Comparison of ENCODE assay signal across 8 mouse cellular contexts in the genomic region with DNA sequence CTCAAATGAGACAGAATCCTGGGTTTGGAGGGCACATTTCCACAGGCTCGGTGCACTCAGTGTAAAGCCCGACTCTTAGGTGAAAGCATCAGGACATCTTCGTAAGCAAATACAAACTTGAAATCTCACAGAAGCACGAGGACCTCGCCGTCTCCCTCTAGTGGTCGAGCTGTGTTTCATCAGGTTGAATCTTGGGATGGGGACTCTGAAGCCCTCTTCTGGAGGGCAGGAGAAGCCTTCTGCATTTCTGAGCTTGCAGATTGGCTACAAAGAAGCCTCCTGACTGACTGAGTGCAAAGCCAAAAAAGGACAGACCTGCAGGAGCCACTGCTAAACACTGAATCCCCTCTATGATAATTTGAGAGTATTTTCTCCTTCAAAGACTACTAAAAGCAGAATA. TPM values are rescaled to one million over a fixed set of nuclear protein-coding genes. Genes with fewer than 3 reads are reported as not detected.
DNase-seq lines count a peak whose midpoint lies in the region; ATAC-seq and TF ChIP-seq lines count a peak whose summit lies in the region.

No protein-coding gene starts in this region.

- no peak overlapping the region for H3K4me3 ChIP-seq in hindbrain, embryonic 10.5 days
- no peak overlapping the region for H3K4me3 ChIP-seq in hindbrain, embryonic 16.5 days (ENCODE audit: low read length)
- no peak overlapping the region for H3K4me3 ChIP-seq in bone marrow, adult 2 months (replicated peaks; ENCODE audit: control insufficient read depth, low read depth, low read length)
- no peak overlapping the region for H3K4me3 ChIP-seq in embryonic fibroblast, embryonic 13.5 days (ENCODE audit: insufficient read depth, low read length)
- no peak overlapping the region for H3K4me3 ChIP-seq in left cerebral cortex, adult 2 months

- intact Hi-C loops in heart, postnatal 14 days (cut with DNase I) = loop anchor here (5.0 kb wide), 2 partner anchors 68 to 332 kb away; no protein-coding TSS in a partner anchor
- intact Hi-C loops in left cerebral cortex, adult 2 months (cut with DNase I) = loop anchor here (2.0 to 5.0 kb wide), 3 partner anchors 68 to 334 kb away; no protein-coding TSS in a partner anchor

- H3K27me3 ChIP-seq in hindbrain, embryonic 10.5 days (ENCODE audit: insufficient read depth, poor library complexity, severe bottlenecking) = no peaks in the 10 kb centered on the region
- no peaks in the 10 kb centered on the region for H3K27me3 ChIP-seq in hindbrain, embryonic 16.5 days (replicated peaks; ENCODE audit: control insufficient read depth, insufficient read depth, low read length)

- H3K27ac ChIP-seq in hindbrain, embryonic 10.5 days = no peak overlapping the region
- H3K27ac ChIP-seq in hindbrain, embryonic 16.5 days (ENCODE audit: low read depth, low read length) = no peak overlapping the region
- H3K27ac ChIP-seq in bone marrow, adult 2 months (ENCODE audit: control insufficient read depth, insufficient read depth, low read depth, low read length, poor library complexity) = no peak overlapping the region
- H3K27ac ChIP-seq in embryonic fibroblast, embryonic 13.5 days (ENCODE audit: insufficient read depth, low read length) = no peak overlapping the region
- no peak overlapping the region for H3K27ac ChIP-seq in left cerebral cortex, adult 2 months

- no peak overlapping the region for H3K9ac ChIP-seq in hindbrain, embryonic 16.5 days (ENCODE audit: low read depth, low read length)

- WGBS in hindbrain, embryonic 10.5 days = 8% methylated on average over 7 of the region's 7 CpGs
- WGBS in hindbrain, embryonic 16.5 days = 7% methylated on average over 7 of the region's 7 CpGs
- 1% methylated on average over 7 of the region's 7 CpGs for WGBS in bone marrow, adult 2 months

- H3K4me1 ChIP-seq in hindbrain, embryonic 10.5 days (replicated peaks) = no peaks in the 10 kb centered on the region
- no peaks in the 10 kb centered on the region for H3K4me1 ChIP-seq in hindbrain, embryonic 16.5 days (ENCODE audit: control insufficient read depth, insufficient read depth, low read depth, low read length)
- no peaks in the 10 kb centered on the region for H3K4me1 ChIP-seq in bone marrow, adult 2 months (ENCODE audit: control insufficient read depth, insufficient read depth, low read length)
- no peaks in the 10 kb centered on the region for H3K4me1 ChIP-seq in embryonic fibroblast, embryonic 13.5 days (ENCODE audit: control insufficient read depth, insufficient read depth, low read length)

- no peaks in the 10 kb centered on the region for H3K9me3 ChIP-seq in hindbrain, embryonic 10.5 days
- H3K9me3 ChIP-seq in hindbrain, embryonic 16.5 days (ENCODE audit: control insufficient read depth, low read length) = no peaks in the 10 kb centered on the region

- H3K36me3 ChIP-seq in hindbrain, embryonic 10.5 days = no peaks in the 10 kb centered on the region
- no peaks in the 10 kb centered on the region for H3K36me3 ChIP-seq in hindbrain, embryonic 16.5 days (ENCODE audit: control insufficient read depth, insufficient read depth, low read length)

- DNase-seq in hindbrain, embryonic 10.5 days (ENCODE audit: low spot score) = peak; percentile 73
- peak; percentile 74 to 81 for DNase-seq in heart, postnatal 14 days
- peak; percentile 51 to 71 for DNase-seq in left cerebral cortex, adult 2 months (ENCODE audit: extremely low spot score in 1 of 2, low spot score in 2 of 2)
- DNase-seq in spleen, postnatal 36 days (ENCODE audit: low spot score in 2 of 2) = peak; percentile 73 to 75

- peak; percentile 83 for TF ChIP-seq CTCF in bone marrow, adult 2 months (IDR thresholded peaks at IDR 0.05; ENCODE audit: control insufficient read depth, insufficient read depth, low read length)
- peak; percentile 85 for TF ChIP-seq CTCF in embryonic fibroblast, embryonic 13.5 days (IDR thresholded peaks at IDR 0.05; ENCODE audit: borderline replicate concordance, insufficient read depth, low read length)
- TF ChIP-seq CTCF in left cerebral cortex, adult 2 months (IDR thresholded peaks at IDR 0.05) = peak; percentile 98

- no peak for ATAC-seq in hindbrain, embryonic 16.5 days
- 0 out of 2 replicates have a peak, but pooled peaks have one; percentile 47 for ATAC-seq in monocyte, adult 5-6 weeks (replicated peaks; ENCODE audit: insufficient number of reproducible peaks, low FRiP score, low TSS enrichment, poor library complexity, severe bottlenecking)

- no peak overlapping the region for H3K4me2 ChIP-seq in hindbrain, embryonic 16.5 days (ENCODE audit: low read length)

- TF ChIP-seq POLR2A in bone marrow, adult 2 months (IDR thresholded peaks at IDR 0.05; ENCODE audit: borderline replicate concordance, control insufficient read depth, low read depth, low read length) = no peak
- TF ChIP-seq POLR2A in embryonic fibroblast, embryonic 13.5 days (IDR thresholded peaks at IDR 0.05; ENCODE audit: low read depth, low read length) = no peak

RNA-seq across cellular contexts. Expression of a gene that starts 39.2 kb away (rescaled TPM):
- 0.25 and 0.35 TPM in 2 replicates for polyA plus RNA-seq in hindbrain, embryonic 10.5 days (2016; fragmentation: Nextera tagmentation; extraction: Ambion mirVana)
- 2.1 and 2.4 TPM in 2 replicates for polyA plus RNA-seq in hindbrain, embryonic 16.5 days (2015; fragmentation: Nextera tagmentation; extraction: Ambion mirVana)
- polyA plus RNA-seq in bone marrow, adult 2 months (2011; ENCODE audit: insufficient read depth, insufficient read length, low replicate concordance, missing spikeins) = 0.40 TPM in 1 of 2 replicates, not detected in the other
- not detected in 2 replicates for polyA plus RNA-seq in embryonic fibroblast, embryonic 13.5 days (2011; ENCODE audit: insufficient read length, low read depth, missing spikeins)
- under 1 TPM; 0.27 to 0.43 TPM for total RNA-seq in heart, postnatal 14 days (2021)
- under 1 TPM; 0.23 to 0.72 TPM for total RNA-seq in left cerebral cortex, adult 2 months (2021)
- total RNA-seq in monocyte, adult 5-6 weeks (2017) = not detected in 3 replicates
